Mouse (Mus musculus) MEL (cell line): Measurements from ENCODE around the gene Zhx3. TPM values are rescaled to one million over a fixed set of nuclear protein-coding genes. Genes with fewer than 3 reads are reported as not detected.

ENCODE experiments used
- DNase-seq: peaks from one replicate; pipeline ENCODE4 v3.0.0; 2011; ENCODE audit warnings: low read depth, low spot score
- H3K27ac ChIP-seq: 2 replicates; pipeline ENCODE4 v1.5.1; 2012; ENCODE audit warnings: low read depth, mild to moderate bottlenecking, control low read depth, low read length, moderate library complexity; ENCODE audit not compliant: control insufficient read depth
- H3K27me3 ChIP-seq, 2 experiments: fragments of 150-350 bp in 1 of 2; sonication (generic) in 1 of 2; 2 replicates each; pipeline ENCODE4 v1.6.1; 2012; ENCODE audit warnings: low read length in 2 of 2, mild to moderate bottlenecking in 2 of 2, improper control_type of control experiment in 1 of 2, moderate library complexity in 1 of 2; ENCODE audit not compliant: insufficient read depth in 2 of 2, control insufficient read depth in 1 of 2
- H3K36me3 ChIP-seq, 2 experiments: 2 replicates each; pipeline ENCODE4 v1.6.1; 2012 to 2014; ENCODE audit warnings: low read length in 2 of 2, improper control_type of control experiment in 1 of 2, inconsistent platforms in 1 of 2, mild to moderate bottlenecking in 1 of 2; ENCODE audit not compliant: insufficient read depth in 2 of 2, control insufficient read depth in 1 of 2
- H3K4me1 ChIP-seq, 2 experiments: fragments of 150-350 bp in 1 of 2; sonication (generic) in 1 of 2; 2 replicates each; pipeline ENCODE4 v1.6.1; 2012; ENCODE audit warnings: low read length in 2 of 2, improper control_type of control experiment in 1 of 2, mild to moderate bottlenecking in 1 of 2; ENCODE audit not compliant: insufficient read depth in 2 of 2, control insufficient read depth in 1 of 2
- H3K4me3 ChIP-seq, 2 experiments: fragments of 150-350 bp in 1 of 2; sonication (generic) in 1 of 2; 2 replicates each; pipeline ENCODE4 v1.5.1; 2012; ENCODE audit warnings: low read depth in 2 of 2, low read length in 2 of 2, mild to moderate bottlenecking in 2 of 2, moderate library complexity in 2 of 2, control low read depth in 1 of 2, improper control_type of control experiment in 1 of 2; ENCODE audit not compliant: control insufficient read depth in 1 of 2, insufficient read depth in 1 of 2
- H3K79me2 ChIP-seq: 2 replicates; pipeline ENCODE4 v1.6.1; 2012; ENCODE audit warnings: mild to moderate bottlenecking, low read length, moderate library complexity; ENCODE audit not compliant: control insufficient read depth, poor library complexity, insufficient read depth
- H3K9ac ChIP-seq: 2 replicates; pipeline ENCODE4 v1.6.1; 2012; ENCODE audit warnings: low read depth, mild to moderate bottlenecking, control low read depth, low read length, moderate library complexity; ENCODE audit not compliant: control insufficient read depth, poor library complexity, severe bottlenecking
- H3K9me3 ChIP-seq: fragments of 150-350 bp; sonication (generic); replicated peaks from 2 replicates; pipeline ENCODE4 v1.6.1; 2012; ENCODE audit warnings: mild to moderate bottlenecking, low read length, improper control_type of control experiment, moderate library complexity; ENCODE audit not compliant: insufficient read depth
- BHLHE40 ChIP-seq: IDR thresholded peaks from 2 replicates; pipeline ENCODE4 v1.6.1; 2012; ENCODE audit warnings: low read depth, mild to moderate bottlenecking, inconsistent platforms, low read length, improper control_type of control experiment, borderline replicate concordance
- CHD1 ChIP-seq: IDR thresholded peaks from 2 replicates; pipeline ENCODE4 v1.6.1; 2012; ENCODE audit warnings: low read depth, mild to moderate bottlenecking, inconsistent platforms, low read length, improper control_type of control experiment
- CHD2 ChIP-seq: IDR thresholded peaks from 2 replicates; pipeline ENCODE4 v1.6.1; 2011; ENCODE audit warnings: low read length, improper control_type of control experiment
- CTCF ChIP-seq, 3 experiments: IDR thresholded peaks in 2 of 3; conservative IDR thresholded peaks in 1 of 3; 2 replicates each; pipeline ENCODE4 v1.5.1; 2011 to 2012; ENCODE audit warnings: low read length in 3 of 3, low read depth in 2 of 3, mild to moderate bottlenecking in 2 of 3, improper control_type of control experiment in 1 of 3, inconsistent platforms in 1 of 3, mixed read lengths in 1 of 3, moderate library complexity in 1 of 3; ENCODE audit not compliant: control insufficient read depth in 1 of 3, insufficient read depth in 1 of 3, poor library complexity in 1 of 3, severe bottlenecking in 1 of 3
- E2F4 ChIP-seq: IDR thresholded peaks from 2 replicates; pipeline ENCODE4 v1.6.1; 2011; ENCODE audit warnings: low read depth, low read length, improper control_type of control experiment, borderline replicate concordance
- ELF1 ChIP-seq: IDR thresholded peaks from 2 replicates; pipeline ENCODE4 v1.6.1; 2014; ENCODE audit warnings: low read depth, mild to moderate bottlenecking, inconsistent platforms, low read length, improper control_type of control experiment, moderate library complexity
- EP300 ChIP-seq, 2 experiments: IDR thresholded peaks; 2 replicates each; pipeline ENCODE4 v1.6.1; 2011; ENCODE audit warnings: improper control_type of control experiment in 2 of 2, low read length in 2 of 2, low read depth in 1 of 2, mild to moderate bottlenecking in 1 of 2
- ETS1 ChIP-seq: IDR thresholded peaks from 2 replicates; pipeline ENCODE4 v1.6.1; 2012; ENCODE audit warnings: low read depth, mild to moderate bottlenecking, inconsistent platforms, low read length, improper control_type of control experiment, moderate library complexity
- GABPA ChIP-seq: IDR thresholded peaks from 2 replicates; pipeline ENCODE4 v1.6.1; 2012; ENCODE audit warnings: low read depth, mild to moderate bottlenecking, inconsistent platforms, low read length, improper control_type of control experiment, moderate library complexity
- GATA1 ChIP-seq: IDR thresholded peaks from 2 replicates; pipeline ENCODE4 v1.6.1; 2011; ENCODE audit warnings: low read depth, low read length, improper control_type of control experiment
- HCFC1 ChIP-seq: IDR thresholded peaks from 2 replicates; pipeline ENCODE4 v1.6.1; 2012; ENCODE audit warnings: low read depth, mild to moderate bottlenecking, inconsistent platforms, low read length, improper control_type of control experiment, moderate library complexity
- KAT2A ChIP-seq: conservative IDR thresholded peaks from 2 replicates; pipeline ENCODE4 v1.6.1; 2012; ENCODE audit warnings: low read depth, low read length, improper control_type of control experiment, inconsistent platforms
- MAFK ChIP-seq: IDR thresholded peaks from 2 replicates; pipeline ENCODE4 v1.6.1; 2011; ENCODE audit warnings: low read depth, mild to moderate bottlenecking, low read length, improper control_type of control experiment, borderline replicate concordance
- MAZ ChIP-seq: IDR thresholded peaks from 2 replicates; pipeline ENCODE4 v1.6.1; 2012; ENCODE audit warnings: low read depth, mild to moderate bottlenecking, inconsistent platforms, low read length, improper control_type of control experiment
- MXI1 ChIP-seq: IDR thresholded peaks from 2 replicates; pipeline ENCODE4 v1.6.1; 2011; ENCODE audit warnings: mild to moderate bottlenecking, low read depth, low read length, improper control_type of control experiment
- MYB ChIP-seq: IDR thresholded peaks from 2 replicates; pipeline ENCODE4 v1.6.1; 2011; ENCODE audit warnings: mild to moderate bottlenecking, low read depth, low read length, improper control_type of control experiment
- MYC ChIP-seq: IDR thresholded peaks from 2 replicates; pipeline ENCODE4 v1.6.1; 2011; ENCODE audit warnings: low read depth, mild to moderate bottlenecking, low read length, improper control_type of control experiment, moderate library complexity
- NRF1 ChIP-seq: IDR thresholded peaks from 2 replicates; pipeline ENCODE4 v1.6.1; 2014; ENCODE audit warnings: low read depth, mild to moderate bottlenecking, inconsistent platforms, low read length, improper control_type of control experiment, moderate library complexity; ENCODE audit not compliant: poor library complexity, insufficient read depth, severe bottlenecking
- POLR2A ChIP-seq, 2 experiments: IDR thresholded peaks; 2 replicates each; pipeline ENCODE4 v1.6.1; 2011 to 2012; ENCODE audit warnings: low read length in 2 of 2, mild to moderate bottlenecking in 2 of 2, control low read depth in 1 of 2, improper control_type of control experiment in 1 of 2, low read depth in 1 of 2, moderate library complexity in 1 of 2; ENCODE audit not compliant: control insufficient read depth in 1 of 2, insufficient read depth in 1 of 2, poor library complexity in 1 of 2
- POLR2AphosphoS2 ChIP-seq: IDR thresholded peaks from 2 replicates; pipeline ENCODE4 v1.6.1; 2011; ENCODE audit warnings: low read length, improper control_type of control experiment
- POLR2AphosphoS5 ChIP-seq: IDR thresholded peaks from 2 replicates; pipeline ENCODE4 v1.6.1; 2012; ENCODE audit warnings: low read depth, borderline replicate concordance, mild to moderate bottlenecking, inconsistent platforms, low read length, moderate library complexity, mixed read lengths
- RCOR1 ChIP-seq: IDR thresholded peaks from 2 replicates; pipeline ENCODE4 v1.6.1; 2012; ENCODE audit warnings: low read depth, mild to moderate bottlenecking, inconsistent platforms, low read length, improper control_type of control experiment
- TCF12 ChIP-seq: IDR thresholded peaks from 2 replicates; pipeline ENCODE4 v1.6.1; 2014; ENCODE audit warnings: low read depth, mild to moderate bottlenecking, inconsistent platforms, low read length, improper control_type of control experiment, moderate library complexity
- USF1 ChIP-seq: IDR thresholded peaks from 2 replicates; pipeline ENCODE4 v1.6.1; 2014; ENCODE audit warnings: low read depth, mild to moderate bottlenecking, inconsistent platforms, low read length, improper control_type of control experiment, moderate library complexity
- USF2 ChIP-seq, 2 experiments: IDR thresholded peaks; 2 replicates each; pipeline ENCODE4 v1.6.1; 2011 to 2012; ENCODE audit warnings: improper control_type of control experiment in 2 of 2, low read length in 2 of 2, borderline replicate concordance in 1 of 2, inconsistent platforms in 1 of 2, low read depth in 1 of 2, mild to moderate bottlenecking in 1 of 2; ENCODE audit not compliant: insufficient read depth in 1 of 2
- ZC3H11A ChIP-seq: IDR thresholded peaks from 2 replicates; pipeline ENCODE4 v1.6.1; 2012; ENCODE audit warnings: low read depth, mild to moderate bottlenecking, inconsistent platforms, low read length, improper control_type of control experiment
- ZKSCAN1 ChIP-seq: IDR thresholded peaks from 2 replicates; pipeline ENCODE4 v1.6.1; 2012; ENCODE audit warnings: low read depth, mild to moderate bottlenecking, inconsistent platforms, low read length, improper control_type of control experiment, moderate library complexity
- ZMIZ1 ChIP-seq: IDR thresholded peaks from 2 replicates; pipeline ENCODE4 v1.6.1; 2012; ENCODE audit warnings: low read depth, mild to moderate bottlenecking, inconsistent platforms, low read length, improper control_type of control experiment, moderate library complexity
- polyA plus RNA-seq, 2 experiments: library from polyadenylated mRNA; stranded (reverse) in 1 of 2; unstranded in 1 of 2; fragments of >175 nt in 1 of 2; fragments of >200 nt in 1 of 2; gene quantifications; 2 replicates each; pipeline versions ENCODE4 v1.2.1 to v1.2.4; 2012; ENCODE audit warnings: low replicate concordance in 2 of 2, low read depth in 1 of 2; ENCODE audit not compliant: insufficient read length in 2 of 2, insufficient read depth in 1 of 2, missing spikeins in 1 of 2
- total RNA-seq: library from RNA; depleted of rRNA; stranded (reverse); fragments of 300-350 nt; gene quantifications from 2 replicates; pipeline ENCODE4 v1.2.3, GENCODE M21; 2012

Zhx3 gene
- total and polyA plus RNA-seq, 3 experiments, result 4.4 to 4.8 TPM; not detected in 1

DNA sequence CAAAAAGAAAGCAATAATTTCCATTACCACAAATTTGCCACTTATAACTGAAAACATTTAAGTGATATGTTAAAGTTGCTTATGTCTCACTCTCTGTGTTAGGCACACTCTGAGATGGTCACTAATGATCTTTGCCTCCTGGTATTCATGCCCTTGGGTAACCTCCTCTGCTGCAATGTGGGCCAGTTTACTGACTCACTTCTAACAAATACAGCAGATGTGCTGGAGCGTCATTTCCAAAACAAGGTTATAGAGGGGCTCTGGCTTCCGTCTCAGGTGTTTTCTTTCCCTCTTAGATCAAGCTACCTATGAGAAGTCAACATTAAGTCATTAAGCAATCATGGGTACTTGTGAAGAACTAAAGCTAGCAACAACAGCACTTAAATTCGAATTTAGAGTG lies 22.4 kb downstream of the Zhx3 start:
- Histone ChIP-seq H3K4me3 (no peak overlapping the region), H3K36me3 (no peaks in the 10 kb centered on the region), H3K27ac (no peak overlapping the region), H3K79me2 (no peaks in the 10 kb centered on the region; the same call in 1 of the 2 replicates), H3K4me1 (no peaks in the 10 kb centered on the region; a peak in 1 of 4 replicates), H3K27me3 (no peaks in the 10 kb centered on the region), H3K9ac (no peak overlapping the region), H3K9me3 (no peaks in the 10 kb centered on the region)
- TF ChIP-seq RCOR1 (no peak), CHD1 (no peak), MYC (no peak), MAZ (no peak), CTCF (IDR thresholded peaks at IDR 0.05 in 2 of 3, conservative IDR thresholded peaks at IDR 0.05 in 1 of 3; ENCODE audit: control insufficient read depth in 1 of 3, insufficient read depth in 1 of 3, low read depth in 2 of 3, low read length in 3 of 3, poor library complexity in 1 of 3, severe bottlenecking in 1 of 3) (no peak), POLR2AphosphoS2 (no peak), CHD2 (no peak), NRF1 (no peak), HCFC1 (no peak), POLR2AphosphoS5 (no peak), USF2 (IDR thresholded peaks at IDR 0.05; ENCODE audit: borderline replicate concordance in 1 of 2, insufficient read depth in 1 of 2, low read depth in 1 of 2, low read length in 2 of 2) (no peak), ZKSCAN1 (no peak), MYB (no peak), E2F4 (no peak), USF1 (no peak)
- DNase-seq, result no peak

- Histone ChIP-seq H3K9ac (no peak overlapping the region), H3K27me3 (no peaks in the 10 kb centered on the region), H3K4me1 (no peaks in the 10 kb centered on the region; a peak in 1 of 4 replicates), H3K79me2 (no peaks in the 10 kb centered on the region; the same call in 1 of the 2 replicates), H3K36me3 (no peaks in the 10 kb centered on the region), H3K27ac (no peak overlapping the region), H3K4me3 (no peak overlapping the region)
- no peak for DNase-seq
- TF ChIP-seq ZC3H11A (no peak), BHLHE40 (no peak), KAT2A (no peak), ETS1 (no peak), TCF12 (no peak), POLR2AphosphoS5 (no peak), GATA1 (no peak), POLR2AphosphoS2 (no peak), GABPA (no peak), CHD1 (no peak), MAZ (no peak), MAFK (no peak), USF2 (IDR thresholded peaks at IDR 0.05; ENCODE audit: borderline replicate concordance in 1 of 2, insufficient read depth in 1 of 2, low read depth in 1 of 2, low read length in 2 of 2) (no peak), MXI1 (no peak), ZMIZ1 (no peak), ELF1 (no peak), POLR2A (IDR thresholded peaks at IDR 0.05; ENCODE audit: control insufficient read depth in 1 of 2, insufficient read depth in 1 of 2, low read depth in 1 of 2, low read length in 2 of 2, poor library complexity in 1 of 2) (no peak), EP300 (IDR thresholded peaks at IDR 0.05; ENCODE audit: low read depth in 1 of 2, low read length in 2 of 2) (no peak), CTCF (IDR thresholded peaks at IDR 0.05 in 2 of 3, conservative IDR thresholded peaks at IDR 0.05 in 1 of 3; ENCODE audit: control insufficient read depth in 1 of 3, insufficient read depth in 1 of 3, low read depth in 2 of 3, low read length in 3 of 3, poor library complexity in 1 of 3, severe bottlenecking in 1 of 3) (no peak), HCFC1 (no peak)
- TF ChIP-seq, all 39 proteins: peak for 0
- no peaks in the 10 kb centered on the region for H3K9me3 ChIP-seq
Measured at GRCm38 (mm10) chr2:160849617-160850240, 23.1 kb downstream of the Zhx3 start.
